Mouse (Mus musculus) c-Kit-positive CD71-positive TER-119-negative erythroid progenitor cells, embryonic 14.5 days (primary cell): Measurements from ENCODE around the gene Med8.

Experiments used
- DNase-seq: peaks from one replicate; pipeline ENCODE4 v3.0.0-alpha.2; 2013; ENCODE audit warnings: low read depth

Med8 gene

GRCm38 (mm10) chr4:118409142-118409900 lies at the start of gene Med8, which contains the start of gene Szt2:
Gene Med8, plus strand, starts transcription at chr4:118409337.
Gene Szt2, minus strand, starts transcription at chr4:118409273.
- peak; percentile 93 for DNase-seq

GRCm38 (mm10) chr4:118359896-118360720 lies 49.0 kb upstream of the Med8 start:
- peak; percentile 41 for DNase-seq

- no peak for DNase-seq
Observed at GRCm38 (mm10) chr4:118361451-118361850, 47.7 kb upstream of the Med8 start.

DNA sequence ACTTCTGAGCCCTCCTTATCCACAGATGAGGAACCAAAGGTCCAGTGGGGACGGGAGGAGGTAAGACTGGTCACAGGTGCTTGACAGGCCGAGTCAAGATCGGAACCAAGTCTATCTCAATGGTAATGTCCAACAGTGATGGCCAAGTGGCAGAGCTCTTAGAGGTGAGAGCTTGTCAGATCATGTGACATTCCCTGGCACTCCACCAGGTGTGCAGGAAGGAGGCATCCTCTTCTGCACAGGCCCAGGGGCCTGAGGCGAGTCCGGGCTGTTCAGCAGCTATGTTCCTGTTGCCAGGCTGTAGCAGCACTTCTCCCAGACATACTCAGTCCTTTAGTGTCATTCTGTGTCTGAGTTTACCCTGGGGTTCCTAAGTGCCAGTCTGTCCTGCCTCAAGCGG lies 46.3 kb upstream of the Med8 start:
- no peak for DNase-seq

DNA sequence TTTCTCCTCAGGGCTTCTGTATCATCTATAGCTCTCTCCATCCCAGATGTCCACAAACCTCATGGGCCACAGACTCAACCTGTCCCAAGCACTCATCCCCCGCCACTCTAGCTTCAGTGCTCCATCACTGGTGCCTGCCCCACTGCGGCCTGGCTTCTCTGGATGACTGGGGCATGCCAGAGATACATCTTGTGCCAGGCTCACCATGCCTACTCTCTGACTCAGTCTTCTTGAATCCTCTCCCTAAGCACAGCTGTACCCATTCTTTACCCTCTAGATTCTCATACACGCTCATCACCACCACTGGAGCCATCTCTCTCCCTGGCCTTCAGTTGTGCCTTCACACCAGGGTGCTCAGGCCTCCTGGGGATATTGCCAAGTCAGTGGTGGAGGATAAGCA lies 45.2 kb upstream of the Med8 start:
- DNase-seq = no peak

DNA sequence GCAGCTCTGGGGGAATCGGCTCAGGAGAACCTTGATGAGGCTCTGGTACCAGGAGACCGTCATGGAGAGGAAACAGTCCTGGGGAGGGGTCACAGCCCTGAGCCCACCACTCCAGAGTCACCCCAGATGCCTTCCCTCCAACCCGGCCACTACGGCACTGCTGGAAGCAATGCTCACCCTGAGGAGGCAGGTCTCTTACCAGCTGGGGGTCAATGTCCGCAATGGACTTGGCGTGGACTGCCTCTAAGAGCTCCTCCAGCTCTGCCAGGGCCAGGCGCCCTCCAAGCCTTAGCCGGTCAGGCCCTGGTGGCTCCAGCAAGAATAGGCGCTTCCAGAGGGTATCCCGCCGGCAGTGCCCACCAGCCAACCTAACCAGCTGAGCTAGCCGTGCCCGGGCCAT lies 44.5 kb upstream of the Med8 start:
- no peak for DNase-seq

DNA sequence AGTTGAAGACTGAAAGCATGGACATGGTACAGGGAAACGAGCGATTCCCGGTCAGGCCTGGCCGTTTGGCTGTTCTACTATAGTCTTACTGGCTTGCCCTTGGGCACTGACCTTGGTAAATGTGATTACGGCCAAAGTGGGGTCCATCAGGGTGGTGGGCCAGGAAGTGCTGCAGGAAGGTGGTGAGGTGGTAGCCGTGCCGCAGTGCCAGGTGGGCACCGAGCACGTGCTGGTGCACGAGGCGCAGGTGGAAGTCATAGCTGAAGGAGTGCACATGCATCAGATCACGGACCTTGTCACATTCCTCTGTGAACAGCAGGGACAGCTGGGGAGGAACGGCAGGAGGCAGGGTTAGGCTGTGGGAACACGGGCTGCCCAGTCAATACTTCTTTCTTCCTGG lies 43.1 kb upstream of the Med8 start:
- no peak for DNase-seq

GRCm38 (mm10) chr4:118367551-118367950 lies 41.6 kb upstream of the Med8 start:
- DNase-seq = no peak

- DNase-seq = no peak
Observed at GRCm38 (mm10) chr4:118368616-118369015, 40.5 kb upstream of the Med8 start.

GRCm38 (mm10) chr4:118371822-118372221 lies 37.3 kb upstream of the Med8 start:
- DNase-seq = no peak

DNA sequence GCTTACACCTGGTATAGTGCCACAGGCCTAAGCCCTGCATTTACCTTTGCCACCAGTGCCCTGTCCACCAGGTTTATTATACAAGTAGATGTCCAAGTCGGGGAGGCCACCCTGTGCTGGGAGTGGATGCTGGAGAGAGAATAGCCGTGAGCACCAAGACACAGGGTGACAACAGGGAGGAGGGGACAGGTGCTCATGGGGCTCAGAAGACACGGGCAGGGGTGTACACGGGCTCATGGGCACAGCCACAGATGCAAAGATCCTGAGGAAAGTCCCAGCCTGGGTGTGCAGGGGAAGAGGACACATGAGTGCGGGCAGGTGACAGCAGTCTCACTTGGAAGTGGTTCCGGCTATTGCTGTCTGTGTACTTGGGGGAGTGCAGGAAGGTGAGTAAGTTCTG lies 33.1 kb upstream of the Med8 start:
- no peak for DNase-seq

- DNase-seq = no peak
Observed at GRCm38 (mm10) chr4:118383271-118383670, 25.9 kb upstream of the Med8 start.

- DNase-seq = no peak
Observed at GRCm38 (mm10) chr4:118387316-118387715, 21.8 kb upstream of the Med8 start.

DNA sequence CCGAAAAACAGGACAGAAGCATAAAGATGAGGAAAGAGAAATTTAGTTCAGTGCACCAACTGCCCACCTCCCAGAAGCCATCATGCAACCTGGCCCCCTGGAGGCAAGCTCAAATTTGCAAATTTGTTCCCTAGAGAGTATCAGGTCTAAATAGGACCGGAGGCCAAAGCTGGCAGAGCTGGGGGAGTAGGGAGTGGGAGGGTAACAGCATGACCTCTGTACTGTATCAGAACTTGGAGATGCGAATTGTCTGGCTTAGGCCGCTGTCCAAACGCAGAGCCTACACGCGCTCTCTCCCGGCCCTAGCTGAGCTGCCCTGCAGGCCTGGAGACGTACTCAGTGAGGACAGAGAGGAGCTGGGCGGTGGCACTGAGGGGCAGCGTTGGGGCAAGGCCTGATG lies 19.0 kb upstream of the Med8 start:
- no peak for DNase-seq

DNA sequence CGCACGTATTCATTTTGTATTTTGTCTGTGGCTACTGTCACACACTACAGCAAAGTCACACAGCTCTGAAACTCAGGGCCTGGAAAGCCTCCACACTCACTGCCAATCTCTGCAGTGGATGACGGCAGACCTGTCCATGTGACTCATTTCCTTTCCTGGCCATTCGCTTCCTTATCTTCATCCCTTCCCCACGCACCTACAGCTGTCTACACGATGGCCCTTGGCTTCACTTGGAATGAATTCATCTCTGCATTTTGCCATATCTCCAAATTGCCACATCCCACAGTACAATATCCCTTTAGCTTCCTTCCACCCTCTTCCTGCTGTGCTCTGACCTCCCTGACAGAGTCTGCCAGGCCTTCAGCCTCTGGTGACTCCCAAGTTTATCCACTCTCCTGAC lies 14.6 kb upstream of the Med8 start:
- DNase-seq = no peak

DNA sequence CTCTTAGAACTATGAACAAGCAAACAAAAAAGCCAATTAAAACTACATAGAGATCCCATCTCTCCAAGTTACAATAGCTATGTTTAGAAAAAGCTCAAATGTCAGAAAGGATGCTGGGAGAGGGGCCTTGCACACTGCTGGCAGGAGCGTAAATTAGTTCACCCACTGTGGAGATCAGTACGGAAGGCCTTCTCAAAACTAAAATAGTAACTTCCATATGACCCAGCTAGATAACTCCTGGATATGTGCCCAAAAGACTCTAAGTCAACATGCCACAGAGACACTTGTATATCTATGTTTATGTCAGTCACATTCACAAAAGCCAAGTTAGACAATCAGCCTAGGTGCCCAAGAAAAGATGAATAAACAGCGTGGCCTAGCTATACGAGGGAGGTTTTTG lies 13.8 kb upstream of the Med8 start:
- no peak for DNase-seq

DNA sequence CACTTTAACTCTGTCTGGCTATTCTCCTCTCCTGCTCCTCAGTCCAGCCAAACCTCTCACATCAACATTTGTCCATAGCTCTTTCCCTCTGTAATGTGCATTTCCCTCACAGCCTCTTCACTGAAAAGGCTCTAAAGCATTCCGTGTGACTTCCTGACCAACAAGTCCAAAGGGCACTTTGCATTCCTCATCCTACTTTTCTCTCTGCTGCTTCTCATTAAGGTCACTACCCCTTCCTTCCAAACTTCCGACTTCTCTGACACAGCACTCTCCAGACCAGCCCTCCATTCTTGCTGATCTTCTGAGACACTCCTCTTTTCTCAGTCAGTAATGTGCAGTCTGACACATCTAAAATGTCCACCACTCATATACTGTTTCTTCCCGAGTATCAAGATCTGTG lies 12.7 kb upstream of the Med8 start:
- DNase-seq = no peak

DNA sequence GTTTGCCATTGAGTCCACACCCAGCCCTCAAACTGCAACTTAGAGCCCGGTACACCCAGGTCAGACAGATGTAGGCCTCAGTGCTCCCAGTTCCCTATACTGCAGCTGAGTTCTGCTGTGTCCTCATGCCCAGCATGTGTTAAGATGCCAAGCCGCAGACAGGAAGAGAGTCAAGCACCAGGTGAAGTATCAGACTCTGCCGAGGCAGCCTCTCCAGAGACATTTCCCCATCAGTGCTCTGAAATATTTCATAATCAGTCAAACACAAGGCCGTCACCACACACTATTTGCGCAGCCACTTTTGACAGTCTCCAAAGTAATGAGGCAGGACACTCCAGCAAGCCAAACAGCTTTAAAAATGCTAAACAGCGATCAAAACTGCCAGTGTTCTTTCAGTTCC lies 10.7 kb upstream of the Med8 start:
- no peak for DNase-seq

- DNase-seq = no peak
Observed at GRCm38 (mm10) chr4:118401421-118401820, 7.7 kb upstream of the Med8 start.

DNA sequence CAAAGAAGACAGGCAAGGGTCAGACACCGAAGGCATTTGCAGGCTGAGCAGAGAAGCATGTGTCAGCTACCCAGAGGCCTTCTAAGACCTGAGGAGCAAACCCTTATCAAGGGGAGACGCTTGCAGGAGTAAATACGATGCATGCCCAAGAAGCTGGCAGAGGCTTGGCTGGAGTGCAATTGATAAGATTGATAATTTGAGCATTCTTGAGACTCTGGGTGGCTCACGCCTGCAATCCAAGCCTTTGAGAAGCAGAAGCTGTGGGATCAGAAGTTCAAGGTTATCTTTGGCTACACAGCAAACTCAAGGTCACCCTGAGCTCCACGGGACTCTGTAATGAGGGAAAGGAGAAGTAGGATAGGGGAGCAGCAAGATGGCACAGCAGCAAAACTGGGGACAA lies 7.2 kb upstream of the Med8 start:
- DNase-seq = no peak

DNA sequence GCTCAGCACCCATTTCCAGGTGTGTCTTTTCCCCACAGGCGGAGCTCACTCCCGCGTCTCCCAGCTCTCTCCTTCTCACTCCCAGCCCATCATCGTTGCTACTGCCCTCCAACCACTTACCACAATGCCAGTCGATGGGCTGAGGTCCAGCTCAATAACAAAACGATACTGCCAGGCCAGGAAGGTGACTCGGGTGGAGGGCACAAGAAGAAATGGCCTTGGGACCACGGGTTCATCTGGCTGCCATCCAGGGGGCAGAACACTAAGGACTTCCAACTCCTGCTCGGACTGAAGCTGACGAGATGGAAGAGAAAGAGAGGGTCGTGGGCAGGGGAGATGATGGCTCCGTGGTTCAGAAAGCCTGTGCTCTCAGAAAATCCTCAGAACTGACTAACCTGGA lies 6.4 kb upstream of the Med8 start:
- DNase-seq = no peak

GRCm38 (mm10) chr4:118410871-118411270 lies 1.7 kb downstream of the Med8 start:
- DNase-seq = no peak

DNA sequence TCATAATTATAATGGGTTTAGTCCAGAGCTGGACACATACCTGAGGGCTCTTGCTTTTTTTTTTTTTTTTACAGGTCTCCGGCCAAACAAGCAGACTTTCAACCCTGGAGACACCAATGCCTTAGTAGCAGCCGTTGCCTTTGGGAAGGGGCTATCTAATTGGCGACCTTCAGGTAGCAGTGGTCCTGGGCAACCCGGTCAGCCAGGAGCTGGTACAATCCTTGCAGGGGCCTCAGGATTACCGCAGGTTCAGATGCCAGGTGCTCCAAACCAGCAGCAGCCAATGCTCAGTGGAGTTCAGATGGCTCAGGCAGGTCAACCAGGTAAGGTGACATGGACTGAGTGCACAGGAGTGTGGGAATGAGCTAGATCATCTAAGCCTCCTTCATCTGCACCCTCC lies 4.4 kb downstream of the Med8 start:
- no peak for DNase-seq

- DNase-seq = no peak
Observed at GRCm38 (mm10) chr4:118415779-118416178, 6.6 kb downstream of the Med8 start.
